Mouse (Mus musculus) kidney, adult 2 months (tissue): ENCODE results near the gene 2210011C24Rik. TPM values are rescaled to one million over a fixed set of nuclear protein-coding genes. Genes with fewer than 3 reads are reported as not detected.
"Not testable (repeated sequence)": the region's sequence is repeated elsewhere in the genome, so short reads cannot be mapped to it uniquely, and the experiment has no call there.

Source experiments
- DNase-seq: peaks from one replicate; pipeline ENCODE4 v3.0.0; 2021
- H3K27ac ChIP-seq: fragments of 200-500 bp; 2 replicates; pipeline ENCODE4 v1.5.1; 2012; ENCODE audit warnings: low read depth, low read length, control low read depth, inconsistent platforms; ENCODE audit not compliant: insufficient read depth
- H3K27me3 ChIP-seq: fragments of 200-500 bp; replicated peaks from 2 replicates; pipeline ENCODE4 v1.6.1; 2012; ENCODE audit warnings: mild to moderate bottlenecking, moderate library complexity, low read length, inconsistent platforms; ENCODE audit not compliant: control insufficient read depth, insufficient read depth
- H3K36me3 ChIP-seq: fragments of 200-500 bp; 2 replicates; pipeline ENCODE4 v1.6.1; 2012; ENCODE audit warnings: mild to moderate bottlenecking, moderate library complexity, low read length, inconsistent platforms; ENCODE audit not compliant: control insufficient read depth, insufficient read depth
- H3K4me1 ChIP-seq: fragments of 200-500 bp; 2 replicates; pipeline ENCODE4 v1.6.1; 2011; ENCODE audit warnings: low read length; ENCODE audit not compliant: control insufficient read depth, insufficient read depth
- H3K4me3 ChIP-seq: fragments of 200-500 bp; 2 replicates; pipeline ENCODE4 v1.5.1; 2011; ENCODE audit warnings: mild to moderate bottlenecking, low read depth, low read length, control low read depth; ENCODE audit not compliant: insufficient read depth
- CTCF ChIP-seq: fragments of 200-500 bp; conservative IDR thresholded peaks from 2 replicates; pipeline ENCODE4 v1.5.1; 2011; ENCODE audit warnings: low read depth, mild to moderate bottlenecking, control low read depth, low read length, moderate library complexity, mixed read lengths; ENCODE audit not compliant: insufficient read depth, insufficient read length
- POLR2A ChIP-seq: fragments of 200-500 bp; IDR thresholded peaks from one replicate; pipeline ENCODE4 v1.6.1; 2011; ENCODE audit warnings: low read depth, low read length, control low read depth
- WGBS: fragments of 180-500 bp; shearing (Covaris S2); methylation state at CpG from one replicate; pipeline ENCODE4 v1.1.7; 2018; 5-methylcytosine and 5-hydroxymethylcytosine counted together
- polyA plus RNA-seq: library from polyadenylated mRNA; depleted of rRNA; stranded (reverse); fragments of >200 nt; gene quantifications from 2 replicates; pipeline ENCODE4 v1.2.3, GENCODE M21; 2012

The 2210011C24Rik gene
- polyA plus RNA-seq, 1 experiment = 9.1 TPM

DNA sequence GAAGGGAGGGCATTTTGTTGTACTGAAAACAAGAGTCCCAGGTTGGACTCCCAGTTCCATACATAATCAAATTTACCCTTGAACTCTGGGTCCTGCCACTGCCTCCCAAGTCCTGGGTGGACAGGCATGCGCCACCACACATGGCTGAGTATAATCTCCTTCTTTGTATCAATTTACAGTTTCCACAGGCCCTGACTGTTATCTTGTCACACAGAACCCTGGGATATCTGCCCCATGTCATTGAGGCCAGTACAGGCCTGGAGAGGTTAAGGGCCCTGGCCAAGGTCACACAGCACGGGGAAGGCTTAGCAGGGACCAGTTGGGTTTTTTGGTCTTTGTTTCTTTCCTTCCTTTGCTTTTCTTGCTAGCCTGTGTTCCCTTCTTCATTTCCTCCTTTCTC, 19.5 kb downstream of the 2210011C24Rik start:
- Histone ChIP-seq H3K4me3 (no peak overlapping the region), H3K27me3 (no peaks in the 10 kb centered on the region), H3K4me1 (no peaks in the 10 kb centered on the region), H3K36me3 (peaks cover 1% of the 10 kb centered on the region; the same call in 1 of the 2 replicates), H3K27ac (no peak overlapping the region)
- DNase-seq = no peak
- TF ChIP-seq POLR2A (no peak), CTCF (no peak)
- 88% methylated on average over 2 of the region's 2 CpGs for WGBS

GRCm38 (mm10) chr8:83990170-83990569, 21.8 kb downstream of the 2210011C24Rik start:
- WGBS = 93% methylated on average over 14 of the region's 14 CpGs
- Histone ChIP-seq H3K4me1 (no peaks in the 10 kb centered on the region), H3K27ac (no peak overlapping the region), H3K36me3 (peaks cover 1% of the 10 kb centered on the region; the same call in 1 of the 2 replicates), H3K27me3 (no peaks in the 10 kb centered on the region), H3K4me3 (no peak overlapping the region)
- no peak for TF ChIP-seq POLR2A
- no peak for TF ChIP-seq CTCF
- DNase-seq = no peak

GRCm38 (mm10) chr8:83989243-83989642, 22.7 kb downstream of the 2210011C24Rik start:
- H3K4me1 ChIP-seq = no peaks in the 10 kb centered on the region
- DNase-seq = no peak
- H3K4me3 ChIP-seq = no peak overlapping the region
- TF ChIP-seq POLR2A (no peak), CTCF (no peak)
- no peak overlapping the region for H3K27ac ChIP-seq
- WGBS = 83% methylated on average over 7 of the region's 7 CpGs
- H3K27me3 ChIP-seq = no peaks in the 10 kb centered on the region
- peaks cover 1% of the 10 kb centered on the region; the same call in 1 of the 2 replicates for H3K36me3 ChIP-seq

GRCm38 (mm10) chr8:83983222-83983621, 28.7 kb downstream of the 2210011C24Rik start:
- not testable (repeated sequence) for H3K4me3 ChIP-seq, H3K36me3 ChIP-seq, H3K27me3 ChIP-seq, DNase-seq, H3K27ac ChIP-seq, H3K4me1 ChIP-seq
- 96% methylated on average over 2 of the region's 2 CpGs for WGBS

DNA sequence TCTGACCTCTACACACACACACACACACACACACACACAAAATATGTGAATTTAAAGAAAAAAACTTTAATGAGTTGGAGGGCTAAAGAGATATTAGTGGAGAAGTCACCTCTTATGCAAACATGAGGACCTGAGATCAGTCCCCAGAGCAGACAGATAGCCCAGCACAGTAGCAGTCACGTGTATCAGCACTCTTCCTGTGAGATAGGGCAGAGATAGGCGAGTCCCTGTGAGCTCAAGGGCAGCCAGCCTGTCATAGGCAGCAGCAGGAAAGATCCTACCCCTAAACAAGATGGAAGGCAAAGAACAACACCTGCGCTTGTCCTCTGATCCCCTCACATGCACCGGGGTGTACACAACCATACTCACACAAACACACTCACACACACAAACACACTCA, 29.5 kb downstream of the 2210011C24Rik start:
- no peak for DNase-seq
- no peaks in the 10 kb centered on the region for H3K36me3 ChIP-seq

GRCm38 (mm10) chr8:83981533-83981932, 30.4 kb downstream of the 2210011C24Rik start:
- no peak for TF ChIP-seq CTCF
- 94% methylated on average over 7 of the region's 7 CpGs for WGBS
- H3K27me3 ChIP-seq = no peaks in the 10 kb centered on the region
- H3K4me1 ChIP-seq = peaks cover 15% of the 10 kb centered on the region
- H3K36me3 ChIP-seq = no peaks in the 10 kb centered on the region
- DNase-seq = no peak
- H3K27ac ChIP-seq = no peak overlapping the region
- no peak overlapping the region for H3K4me3 ChIP-seq

More for the DNA sequence above, 29.5 kb downstream of the 2210011C24Rik start:
- no peaks in the 10 kb centered on the region for H3K27me3 ChIP-seq
- TF ChIP-seq POLR2A (no peak), CTCF (no peak)
- 84% methylated on average over 4 of the region's 4 CpGs for WGBS
- H3K4me1 ChIP-seq = peaks cover 9% of the 10 kb centered on the region
- H3K27ac ChIP-seq = no peak overlapping the region
- H3K4me3 ChIP-seq = no peak overlapping the region

GRCm38 (mm10) chr8:83980845-83981244, 31.1 kb downstream of the 2210011C24Rik start:
- 61% methylated on average over 8 of the region's 8 CpGs for WGBS
- no peak overlapping the region for H3K4me3 ChIP-seq
- H3K36me3 ChIP-seq = no peaks in the 10 kb centered on the region
- H3K4me1 ChIP-seq = peaks cover 15% of the 10 kb centered on the region
- no peak overlapping the region for H3K27ac ChIP-seq
- DNase-seq = no peak
- no peak for TF ChIP-seq POLR2A
- TF ChIP-seq CTCF = no peak
- H3K27me3 ChIP-seq = no peaks in the 10 kb centered on the region

DNA sequence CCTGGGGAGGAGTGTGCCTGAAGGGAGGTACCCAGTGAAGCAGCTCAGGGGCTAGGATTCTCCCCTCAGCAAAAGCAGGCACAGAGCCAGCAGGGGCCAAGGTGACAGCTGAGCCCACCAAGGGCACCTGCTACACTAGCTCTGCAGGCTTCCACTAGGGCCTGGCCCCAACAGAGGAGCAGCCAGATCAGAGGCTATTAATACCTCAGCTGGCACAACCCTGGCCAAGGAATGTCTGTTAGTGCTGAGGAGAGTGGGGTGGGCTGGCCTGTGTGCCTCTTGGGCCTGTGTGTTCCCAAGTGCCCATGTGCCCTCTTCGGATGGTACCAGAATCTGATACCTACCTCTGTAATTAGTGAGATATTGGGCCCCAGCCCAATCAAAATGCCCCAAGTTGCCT, 31.7 kb downstream of the 2210011C24Rik start:
- Histone ChIP-seq H3K4me1 (peaks cover 15% of the 10 kb centered on the region), H3K27me3 (no peaks in the 10 kb centered on the region), H3K36me3 (no peaks in the 10 kb centered on the region), H3K4me3 (no peak overlapping the region), H3K27ac (no peak overlapping the region)
- 76% methylated on average over 1 of the region's 1 CpGs for WGBS
- no peak for TF ChIP-seq POLR2A
- no peak for TF ChIP-seq CTCF
- no peak for DNase-seq
